Mouse (Mus musculus) embryonic facial prominence, embryonic 14.5 days (tissue): Measurements from ENCODE around the gene Eif2s2. TPM values are rescaled to one million over a fixed set of nuclear protein-coding genes. Genes with fewer than 3 reads are reported as not detected.

Experiments
- ATAC-seq: fragments of 200-750 bp; cut with Nextera tagmentation; 2 replicates; pipeline ENCODE4 v1.8.0; 2017; ENCODE audit warnings: low read depth, moderate number of reproducible peaks, moderate TSS enrichment
- DNase-seq: peaks from one replicate; pipeline ENCODE4 v3.0.0-alpha.2; 2015; ENCODE audit warnings: low spot score
- H3K27ac ChIP-seq: fragments of 300-500 bp; sonication (generic); replicated peaks from 2 replicates; pipeline ENCODE4 v1.5.1; 2014; ENCODE audit warnings: low read depth, mild to moderate bottlenecking, low read length, moderate library complexity
- H3K27me3 ChIP-seq: fragments of 300-500 bp; sonication (generic); replicated peaks from 2 replicates; pipeline ENCODE4 v1.6.1; 2014; ENCODE audit warnings: low read length; ENCODE audit not compliant: control insufficient read depth, insufficient read depth
- H3K36me3 ChIP-seq: fragments of 300-500 bp; sonication (generic); 2 replicates; pipeline ENCODE4 v1.6.1; 2014; ENCODE audit warnings: low read length, mixed read lengths; ENCODE audit not compliant: control insufficient read depth, insufficient read depth
- H3K4me1 ChIP-seq: fragments of 300-500 bp; sonication (generic); 2 replicates; pipeline ENCODE4 v1.6.1; 2014; ENCODE audit warnings: antibody characterized with exemption, low read length; ENCODE audit not compliant: control insufficient read depth, insufficient read depth
- H3K4me2 ChIP-seq: fragments of 300-500 bp; sonication (generic); 2 replicates; pipeline ENCODE4 v1.6.1; 2014; ENCODE audit warnings: low read depth, mild to moderate bottlenecking, low read length, moderate library complexity, mixed read lengths
- H3K4me3 ChIP-seq: fragments of 300-500 bp; sonication (generic); 2 replicates; pipeline ENCODE4 v1.5.1; 2014; ENCODE audit warnings: low read depth, mild to moderate bottlenecking, low read length
- H3K9ac ChIP-seq: fragments of 300-500 bp; sonication (generic); 2 replicates; pipeline ENCODE4 v1.6.1; 2014; ENCODE audit warnings: low read depth, mild to moderate bottlenecking, low read length, moderate library complexity, mixed read lengths
- H3K9me3 ChIP-seq: fragments of 300-500 bp; sonication (generic); 2 replicates; pipeline ENCODE4 v1.6.1; 2016; ENCODE audit warnings: low read length; ENCODE audit not compliant: control insufficient read depth
- WGBS: fragments of 180-500 bp; shearing (Covaris S2); extraction: QIAGEN DNeasy Blood & Tissue Kit; methylation state at CpG from one replicate; pipeline ENCODE4 v1.1.7; 2014; 5-methylcytosine and 5-hydroxymethylcytosine counted together
- polyA plus RNA-seq: library from polyadenylated mRNA; unstranded; fragments of >200 nt; fragmentation: Nextera tagmentation; extraction: Ambion mirVana; gene quantifications from 2 replicates; pipeline ENCODE4 v1.2.1, GENCODE M21; 2014

Gene Eif2s2
- polyA plus RNA-seq, 1 experiment from 2014 or later = 118 TPM

- Histone ChIP-seq H3K4me2 (no peak overlapping the region), H3K27ac (no peak overlapping the region), H3K9ac (no peak overlapping the region), H3K9me3 (no peaks in the 10 kb centered on the region), H3K27me3 (no peaks in the 10 kb centered on the region), H3K4me3 (no peak overlapping the region), H3K4me1 (no peaks in the 10 kb centered on the region; the same call in 1 of the 2 replicates), H3K36me3 (peaks cover 7% of the 10 kb centered on the region; the same call in 1 of the 2 replicates)
- WGBS = 71% methylated on average over 1 of the region's 1 CpGs
- ATAC-seq (no peak), DNase-seq (no peak)
Observed at GRCm38 (mm10) chr2:154826054-154826538, 66.6 kb downstream of the Eif2s2 start.

Other genes with a start within 250 kb of the Eif2s2 start
- gene Chmp4b, start 241.2 kb downstream of the Eif2s2 start, polyA plus RNA-seq = 21.2 and 21.9 TPM in 2 replicates
- not detected in 2 replicates for gene Gm14214, start 122.9 kb downstream of the Eif2s2 start, polyA plus RNA-seq
- gene Raly, start 101.8 kb downstream of the Eif2s2 start, polyA plus RNA-seq = 54.5 and 72.8 TPM in 2 replicates
- gene a, start 101.5 kb downstream of the Eif2s2 start, polyA plus RNA-seq = 5.3 and 6.0 TPM in 2 replicates
- 2.9 and 3.1 TPM in 2 replicates for gene Gm14226, start 125.3 kb upstream of the Eif2s2 start, polyA plus RNA-seq
- 63.4 and 70.1 TPM in 2 replicates for gene Ahcy, start 181.6 kb upstream of the Eif2s2 start, polyA plus RNA-seq
- 45.4 and 48.8 TPM in 2 replicates for gene Itch, start 240.6 kb upstream of the Eif2s2 start, polyA plus RNA-seq